Mouse (Mus musculus) ES-Bruce4 (cell line): ENCODE measurements around the gene Klhl28. TPM values are rescaled to one million over a fixed set of nuclear protein-coding genes. Genes with fewer than 3 reads are reported as not detected.

Experiments
- H3K27ac ChIP-seq: 2 replicates; pipeline ENCODE4 v1.5.1; 2012; ENCODE audit warnings: low read length, inconsistent platforms; ENCODE audit not compliant: insufficient read depth
- H3K27me3 ChIP-seq: 2 replicates; pipeline ENCODE4 v1.6.1; 2012; ENCODE audit warnings: mild to moderate bottlenecking, low read length, inconsistent platforms; ENCODE audit not compliant: control insufficient read depth, poor library complexity, insufficient read depth, severe bottlenecking
- H3K36me3 ChIP-seq: 2 replicates; pipeline ENCODE4 v1.6.1; 2012; ENCODE audit warnings: inconsistent platforms, mild to moderate bottlenecking, low read length, moderate library complexity; ENCODE audit not compliant: control insufficient read depth, poor library complexity, insufficient read depth, severe bottlenecking
- H3K4me1 ChIP-seq: one replicate; pipeline ENCODE4 v1.8.1; 2011; ENCODE audit warnings: low read length; ENCODE audit not compliant: control insufficient read depth, insufficient read depth
- H3K4me3 ChIP-seq: 2 replicates; pipeline ENCODE4 v1.5.1; 2011; ENCODE audit warnings: low read depth, mild to moderate bottlenecking, low read length
- H3K9ac ChIP-seq: 2 replicates; pipeline ENCODE4 v1.6.1; 2012; ENCODE audit warnings: low read depth, mild to moderate bottlenecking, inconsistent platforms; ENCODE audit not compliant: poor library complexity, severe bottlenecking
- H3K9me3 ChIP-seq: replicated peaks from 2 replicates; pipeline ENCODE4 v1.6.1; 2012; ENCODE audit warnings: mild to moderate bottlenecking, low read length, inconsistent platforms; ENCODE audit not compliant: control insufficient read depth, poor library complexity, insufficient read depth, severe bottlenecking
- CTCF ChIP-seq: IDR thresholded peaks from one replicate; pipeline ENCODE4 v1.8.1; 2011; ENCODE audit warnings: low read depth, low read length
- EP300 ChIP-seq: IDR thresholded peaks from 2 replicates; pipeline ENCODE4 v1.6.1; 2011; ENCODE audit warnings: low read depth, low read length; ENCODE audit not compliant: insufficient read depth
- POLR2A ChIP-seq: IDR thresholded peaks from one replicate; pipeline ENCODE4 v1.8.1; 2011; ENCODE audit warnings: low read length; ENCODE audit not compliant: insufficient read depth
- polyA plus RNA-seq: library from polyadenylated mRNA; stranded (reverse); fragments of >200 nt; gene quantifications from 2 replicates; pipeline ENCODE4 v1.2.4, GENCODE M21; 2011; ENCODE audit warnings: low read depth; ENCODE audit not compliant: missing spikeins, insufficient read depth, insufficient read length

The Klhl28 gene
- polyA plus RNA-seq: 19.8 and 20.2 TPM in 2 replicates

DNA sequence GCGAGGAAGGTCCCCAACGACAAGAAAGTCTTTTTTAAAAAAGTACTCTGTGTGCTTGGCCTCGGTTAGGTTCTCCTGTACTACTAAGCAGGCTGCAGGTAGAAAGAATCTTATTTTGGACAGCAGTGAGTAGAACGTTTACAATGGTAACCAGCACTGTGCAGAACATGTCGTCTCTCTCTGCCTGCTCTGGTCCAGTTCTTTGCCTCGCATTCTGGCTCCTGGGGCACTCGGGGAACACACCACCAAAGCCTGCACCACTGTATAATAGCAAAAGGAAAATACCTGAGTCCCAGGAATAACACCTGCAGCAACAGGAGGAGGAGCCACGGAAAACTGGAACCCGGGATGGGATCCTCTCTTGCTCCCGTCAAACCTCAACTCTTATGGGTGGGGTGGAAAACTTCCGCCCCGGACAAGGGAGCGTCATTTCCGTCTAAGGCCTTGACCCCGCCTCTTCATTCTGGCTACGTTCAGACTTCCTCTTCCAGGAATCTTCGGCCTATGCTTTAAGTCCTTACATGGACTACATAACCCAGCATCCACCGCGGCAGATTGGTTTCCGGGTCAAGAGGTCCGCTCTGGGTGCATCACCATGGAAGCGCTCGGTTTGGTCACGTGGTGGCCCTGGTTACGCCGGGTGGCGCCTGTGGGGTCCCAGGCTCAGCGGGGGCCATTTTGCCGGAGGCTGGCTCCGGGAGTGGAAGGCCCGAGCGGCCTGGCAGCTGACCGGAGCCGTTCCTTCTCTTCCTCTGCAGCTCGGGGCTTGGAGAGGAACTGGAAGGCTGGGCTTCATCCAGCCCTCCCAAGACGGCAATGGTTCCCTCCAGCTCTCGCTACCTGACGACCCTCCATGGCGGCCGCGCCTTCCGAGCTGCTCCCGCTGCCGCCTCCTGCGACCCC lies at the start of gene Klhl28, which contains the start of gene Togaram1:
Klhl28 (minus strand) TSS at position 411 of the 903 bp plus-strand sequence.
Togaram1 (plus strand) TSS at position 681 of the 903 bp plus-strand sequence.
- Histone ChIP-seq H3K4me1 (no peaks in the 10 kb centered on the region), H3K36me3 (no peaks in the 10 kb centered on the region), H3K9ac (peak within 1 kb of the TSS; percentile 78), H3K27ac (0 out of 2 replicates have a peak within 1 kb of the TSS, but pooled peaks have one; percentile 2), H3K4me3 (peak within 1 kb of the TSS; percentile 97), H3K9me3 (no peaks in the 10 kb centered on the region), H3K27me3 (no peaks in the 10 kb centered on the region)
- 0 out of 2 replicates have a peak, but pooled peaks have one; percentile 4 for TF ChIP-seq EP300
- peak; percentile 73 for TF ChIP-seq POLR2A
- TF ChIP-seq CTCF: no peak

GRCm38 (mm10) chr12:65007725-65008124 lies 42.4 kb upstream of the Klhl28 start:
- H3K9ac ChIP-seq: no peak overlapping the region
- H3K27ac ChIP-seq: no peak overlapping the region
- no peaks in the 10 kb centered on the region for H3K9me3 ChIP-seq
- peaks cover 13% of the 10 kb centered on the region for H3K36me3 ChIP-seq
- H3K27me3 ChIP-seq: no peaks in the 10 kb centered on the region
- no peaks in the 10 kb centered on the region for H3K4me1 ChIP-seq
- TF ChIP-seq EP300 (no peak), POLR2A (no peak), CTCF (no peak)
- H3K4me3 ChIP-seq: no peak overlapping the region

DNA sequence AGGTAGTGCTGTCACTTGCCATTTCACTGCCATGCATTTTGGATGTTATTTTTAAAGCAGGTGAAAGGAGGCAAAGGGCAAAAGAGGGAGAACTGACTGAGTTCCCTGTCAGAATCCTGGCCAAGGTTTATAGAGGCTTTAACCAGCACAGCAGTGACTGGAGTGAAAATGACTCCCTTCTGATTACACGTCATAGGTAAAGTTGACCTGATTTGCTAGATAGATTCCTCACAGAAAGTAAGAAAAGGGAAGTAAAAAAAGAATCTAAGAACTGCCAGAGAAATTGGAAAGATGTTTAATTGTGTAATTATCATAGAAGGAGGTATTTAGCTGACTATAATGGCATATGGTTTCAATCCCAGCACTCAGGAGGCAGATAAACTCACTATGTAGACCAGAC lies 12.2 kb upstream of the Klhl28 start:
- no peaks in the 10 kb centered on the region for H3K27me3 ChIP-seq
- no peaks in the 10 kb centered on the region for H3K4me1 ChIP-seq
- no peak overlapping the region for H3K27ac ChIP-seq
- no peak overlapping the region for H3K4me3 ChIP-seq
- H3K9ac ChIP-seq: no peak overlapping the region
- no peaks in the 10 kb centered on the region for H3K9me3 ChIP-seq
- TF ChIP-seq POLR2A (no peak), EP300 (no peak), CTCF (no peak)
- peaks cover 19% of the 10 kb centered on the region for H3K36me3 ChIP-seq

DNA sequence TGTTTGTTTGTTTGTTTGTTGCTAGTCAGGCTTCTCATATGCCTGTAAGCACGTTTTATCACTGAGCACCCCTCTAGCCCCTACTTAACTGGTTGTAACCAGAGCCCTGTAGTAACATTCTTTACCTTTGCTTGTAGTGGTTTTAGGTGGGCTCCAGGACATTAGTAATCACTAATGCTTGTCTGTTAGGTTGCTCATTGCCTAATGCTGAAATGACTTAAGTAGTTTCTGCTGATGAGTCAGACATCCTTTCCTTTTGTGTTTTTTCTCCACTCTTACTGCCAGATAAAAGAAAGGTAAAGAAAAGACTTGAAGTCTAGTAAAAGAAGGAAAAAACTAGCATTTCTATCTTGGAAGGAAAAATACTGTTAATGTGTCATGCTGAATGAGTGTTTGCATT lies 10.9 kb upstream of the Klhl28 start:
- TF ChIP-seq POLR2A: no peak
- no peak for TF ChIP-seq CTCF
- TF ChIP-seq EP300: no peak
- H3K9me3 ChIP-seq: no peaks in the 10 kb centered on the region
- no peak overlapping the region for H3K27ac ChIP-seq
- H3K4me3 ChIP-seq: no peak overlapping the region
- no peak overlapping the region for H3K9ac ChIP-seq
- no peaks in the 10 kb centered on the region for H3K27me3 ChIP-seq
- H3K36me3 ChIP-seq: peaks cover 15% of the 10 kb centered on the region
- peaks cover 1% of the 10 kb centered on the region for H3K4me1 ChIP-seq

GRCm38 (mm10) chr12:64975558-64975957 lies 10.2 kb upstream of the Klhl28 start:
- TF ChIP-seq EP300 (no peak), CTCF (no peak), POLR2A (no peak)
- Histone ChIP-seq H3K27me3 (no peaks in the 10 kb centered on the region), H3K4me3 (no peak overlapping the region), H3K9ac (no peak overlapping the region), H3K9me3 (no peaks in the 10 kb centered on the region), H3K27ac (no peak overlapping the region), H3K36me3 (peaks cover 17% of the 10 kb centered on the region), H3K4me1 (peaks cover 1% of the 10 kb centered on the region)

- Histone ChIP-seq H3K9ac (no peak overlapping the region), H3K4me1 (peaks cover 1% of the 10 kb centered on the region), H3K9me3 (no peaks in the 10 kb centered on the region), H3K27ac (no peak overlapping the region), H3K27me3 (no peaks in the 10 kb centered on the region), H3K36me3 (peaks cover 5% of the 10 kb centered on the region; the same call in 1 of the 2 replicates), H3K4me3 (no peak overlapping the region)
- TF ChIP-seq CTCF (no peak), EP300 (no peak), POLR2A (no peak)
Observed at GRCm38 (mm10) chr12:64972063-64972462, 6.7 kb upstream of the Klhl28 start.
